ENCODE assay signal across 17 mouse cellular contexts in genomic region chr11:64842775-64843530, GRCm38 (mm10).
A peak's percentile ranks its signal among the peaks of the same experiment; 100 is the strongest.
DNase-seq lines count a peak whose midpoint lies in the region; ATAC-seq and TF ChIP-seq lines count a peak whose summit lies in the region.
"Had no signal": no experiment of that assay in that cellular context is flagged by ENCODE, and none has a peak within 500 bp of the region (broad histone marks: within the 10 kb centered on the region; RNA-seq: fewer than 3 reads in every experiment).

No protein-coding gene starts in this region.

- H3K27ac ChIP-seq in intestine, embryonic 14.5 days (ENCODE audit: low read depth), result no peak overlapping the region
- H3K27ac ChIP-seq in intestine, postnatal 0 days (ENCODE audit: low read depth, low read length), result no peak overlapping the region
- H3K27ac ChIP-seq in liver, embryonic 13.5 days, result peak overlapping the region; percentile 91
- H3K27ac ChIP-seq in stomach, embryonic 14.5 days (ENCODE audit: low read length), result peak overlapping the region; percentile 3; the same call in 1 of the 2 replicates
- H3K27ac ChIP-seq: embryonic facial prominence, embryonic 12.5 days; forebrain, embryonic 15.5 days; hindbrain, embryonic 14.5 days; kidney, embryonic 15.5 days; macrophage had no signal

- H3K4me3 ChIP-seq in intestine, embryonic 14.5 days (ENCODE audit: low read depth, low read length), result no peak overlapping the region
- no peak overlapping the region for H3K4me3 ChIP-seq in intestine, postnatal 0 days (ENCODE audit: low read depth, low read length)
- peak overlapping the region; percentile 36 for H3K4me3 ChIP-seq in liver, embryonic 13.5 days (replicated peaks)
- no peak overlapping the region for H3K4me3 ChIP-seq in stomach, embryonic 14.5 days (ENCODE audit: low read depth, low read length)
- H3K4me3 ChIP-seq: embryonic facial prominence, embryonic 12.5 days; forebrain, embryonic 15.5 days; kidney, embryonic 15.5 days had no signal

- no peak overlapping the region for H3K9ac ChIP-seq in intestine, embryonic 14.5 days (ENCODE audit: low read length)
- H3K9ac ChIP-seq in intestine, postnatal 0 days (ENCODE audit: low read depth, low read length), result no peak overlapping the region
- H3K9ac ChIP-seq in liver, embryonic 13.5 days, result peak overlapping the region; percentile 63
- no peak overlapping the region for H3K9ac ChIP-seq in stomach, embryonic 14.5 days (replicated peaks; ENCODE audit: low read depth, low read length)
- H3K9ac ChIP-seq: embryonic facial prominence, embryonic 12.5 days; forebrain, embryonic 15.5 days; hindbrain, embryonic 14.5 days; kidney, embryonic 15.5 days had no signal

- H3K27me3 ChIP-seq in intestine, embryonic 14.5 days (replicated peaks; ENCODE audit: control insufficient read depth, insufficient read depth, low read length), result no peaks in the 10 kb centered on the region
- no peaks in the 10 kb centered on the region for H3K27me3 ChIP-seq in intestine, postnatal 0 days (replicated peaks; ENCODE audit: control insufficient read depth, insufficient read depth, low read length)
- H3K27me3 ChIP-seq in liver, embryonic 13.5 days, result no peaks in the 10 kb centered on the region
- no peaks in the 10 kb centered on the region for H3K27me3 ChIP-seq in stomach, embryonic 14.5 days (ENCODE audit: control insufficient read depth, insufficient read depth, low read length)
- H3K27me3 ChIP-seq: embryonic facial prominence, embryonic 12.5 days; forebrain, embryonic 15.5 days had no signal

- no peaks in the 10 kb centered on the region for H3K36me3 ChIP-seq in intestine, embryonic 14.5 days (ENCODE audit: control insufficient read depth, insufficient read depth, low read length)
- no peaks in the 10 kb centered on the region for H3K36me3 ChIP-seq in intestine, postnatal 0 days (ENCODE audit: control insufficient read depth, insufficient read depth)
- H3K36me3 ChIP-seq in liver, embryonic 13.5 days, result no peaks in the 10 kb centered on the region
- no peaks in the 10 kb centered on the region for H3K36me3 ChIP-seq in stomach, embryonic 14.5 days (ENCODE audit: control insufficient read depth, insufficient read depth, low read length)
- H3K36me3 ChIP-seq: embryonic facial prominence, embryonic 12.5 days; forebrain, embryonic 15.5 days; kidney, embryonic 15.5 days had no signal

- DNase-seq in intestine, embryonic 14.5 days (ENCODE audit: low spot score), result no peak
- peak; percentile 44 for DNase-seq in liver, embryonic 13.5 days
- DNase-seq in cerebellum, adult 9-10 months, result no peak
- DNase-seq in MN1 (ENCODE audit: low spot score), result no peak
- no peak for DNase-seq in ovary, postnatal 10 days (ENCODE audit: low spot score)
- DNase-seq: adrenal gland, postnatal 25 days; gastrocnemius, postnatal 14 days; right cerebral cortex, postnatal 14 days; thymus, postnatal 4 days had no signal

- no peak for TF ChIP-seq CTCF in intestine, postnatal 0 days (IDR thresholded peaks at IDR 0.05; ENCODE audit: low read depth)

- WGBS in intestine, embryonic 14.5 days, result 27% methylated on average over 18 of the region's 18 CpGs
- WGBS in intestine, postnatal 0 days, result 19% methylated on average over 18 of the region's 18 CpGs
- 66% methylated on average over 18 of the region's 18 CpGs for WGBS in liver, embryonic 13.5 days (ENCODE audit: insufficient replicate concordance)
- WGBS in stomach, embryonic 14.5 days, result 17% methylated on average over 18 of the region's 18 CpGs

- 0 out of 2 replicates have a peak, but pooled peaks have one; percentile 53 for ATAC-seq in intestine, embryonic 14.5 days (replicated peaks; ENCODE audit: low FRiP score, low TSS enrichment, low read depth)
- no peak for ATAC-seq in intestine, postnatal 0 days
- ATAC-seq in erythroid progenitor cell, adult 5-6 weeks (replicated peaks; ENCODE audit: low FRiP score, poor library complexity, severe bottlenecking), result peak; percentile 69
- peak; percentile 78 for ATAC-seq in liver, embryonic 13.5 days (ENCODE audit: low read depth)
- peak; percentile 84 for ATAC-seq in stomach, embryonic 14.5 days (ENCODE audit: insufficient number of reproducible peaks, insufficient read depth, low FRiP score, low read depth)
- ATAC-seq: forebrain, embryonic 15.5 days had no signal

- 0 out of 2 replicates have a peak, but pooled peaks cover 6% of the 10 kb centered on the region for H3K4me1 ChIP-seq in intestine, embryonic 14.5 days (replicated peaks; ENCODE audit: control insufficient read depth, insufficient read depth, low read length)
- no peaks in the 10 kb centered on the region for H3K4me1 ChIP-seq in intestine, postnatal 0 days (replicated peaks; ENCODE audit: control insufficient read depth, insufficient read depth, low read length)
- peaks cover 51% of the 10 kb centered on the region for H3K4me1 ChIP-seq in liver, embryonic 13.5 days (replicated peaks)
- 0 out of 2 replicates have a peak, but pooled peaks cover 5% of the 10 kb centered on the region for H3K4me1 ChIP-seq in stomach, embryonic 14.5 days (ENCODE audit: control insufficient read depth, insufficient read depth, low read length)
- H3K4me1 ChIP-seq: embryonic facial prominence, embryonic 12.5 days; forebrain, embryonic 15.5 days had no signal

- peak overlapping the region; percentile 25 for H3K4me2 ChIP-seq in intestine, embryonic 14.5 days (ENCODE audit: low read length)
- no peak overlapping the region for H3K4me2 ChIP-seq in intestine, postnatal 0 days (replicated peaks; ENCODE audit: low read depth)
- peak overlapping the region; percentile 55 for H3K4me2 ChIP-seq in liver, embryonic 13.5 days
- H3K4me2 ChIP-seq in stomach, embryonic 14.5 days (replicated peaks; ENCODE audit: low read depth, low read length), result peak overlapping the region; percentile 21; the same call in 1 of the 2 replicates
- H3K4me2 ChIP-seq: embryonic facial prominence, embryonic 12.5 days; forebrain, embryonic 15.5 days; hindbrain, embryonic 14.5 days; kidney, embryonic 15.5 days had no signal

- H3K9me3 ChIP-seq in intestine, embryonic 14.5 days (ENCODE audit: control insufficient read depth, low read length), result no peaks in the 10 kb centered on the region
- no peaks in the 10 kb centered on the region for H3K9me3 ChIP-seq in intestine, postnatal 0 days (ENCODE audit: control insufficient read depth)
- H3K9me3 ChIP-seq in liver, embryonic 13.5 days (replicated peaks), result no peaks in the 10 kb centered on the region
- H3K9me3 ChIP-seq in stomach, embryonic 14.5 days (ENCODE audit: control insufficient read depth, low read depth, low read length), result no peaks in the 10 kb centered on the region
- H3K9me3 ChIP-seq: embryonic facial prominence, embryonic 12.5 days; forebrain, embryonic 15.5 days; kidney, embryonic 15.5 days had no signal

Comparison
In these comparisons a context has a peak if more than half of its experiments do, and no peak if none do; other contexts are left out.
1. H3K27ac ChIP-seq: peak in liver, embryonic 13.5 days (single experiment) and stomach, embryonic 14.5 days (single experiment); none in intestine, embryonic 14.5 days (single experiment) and intestine, postnatal 0 days (single experiment).